Mouse (Mus musculus): ENCODE results near the gene Exd2. TPM values are rescaled to one million over a fixed set of nuclear protein-coding genes. Genes with fewer than 3 reads are reported as not detected.

The Exd2 gene
- polyA plus RNA-seq (2015; fragmentation: Nextera tagmentation; extraction: Ambion mirVana), result 25.4 and 28.2 TPM in 2 replicates

GRCm38 (mm10) chr12:80462942-80463651 is at the start of gene Exd2:
Gene Exd2, plus strand, starts transcription at chr12:80463095.

GRCm38 (mm10) chr12:80436336-80436976 is 26.4 kb upstream of the Exd2 start, which contains the start of gene Dcaf5:
Gene Dcaf5, minus strand, starts transcription at chr12:80436601.

GRCm38 (mm10) chr12:80517977-80518376 is 55.1 kb downstream of the Exd2 start, which contains the start of gene Galnt16:
Gene Galnt16, plus strand, starts transcription at chr12:80518277.

Other genes with a start within 250 kb of the Exd2 start
- 10.4 and 13.0 TPM in 2 replicates for gene Actn1, start 202.7 kb upstream of the Exd2 start, polyA plus RNA-seq (2015; fragmentation: Nextera tagmentation; extraction: Ambion mirVana)
- 18.5 and 18.7 TPM in 2 replicates for gene Dcaf5, start 26.5 kb upstream of the Exd2 start, polyA plus RNA-seq (2015; fragmentation: Nextera tagmentation; extraction: Ambion mirVana)
- 33.8 and 36.4 TPM in 2 replicates for gene Galnt16, start 55.2 kb downstream of the Exd2 start, polyA plus RNA-seq (2015; fragmentation: Nextera tagmentation; extraction: Ambion mirVana)
- 15.5 and 18.1 TPM in 2 replicates for gene Slc39a9, start 180.8 kb downstream of the Exd2 start, polyA plus RNA-seq (2015; fragmentation: Nextera tagmentation; extraction: Ambion mirVana)
- gene Erh, start 181.2 kb downstream of the Exd2 start, polyA plus RNA-seq (2015; fragmentation: Nextera tagmentation; extraction: Ambion mirVana), result 223 and 240 TPM in 2 replicates
- 14.7 and 16.7 TPM in 2 replicates for gene Plekhd1, start 229.5 kb downstream of the Exd2 start, polyA plus RNA-seq (2015; fragmentation: Nextera tagmentation; extraction: Ambion mirVana)

Measured in neural tube, postnatal 0 days (tissue).